Mouse (Mus musculus) heart, embryonic 15.5 days (tissue): ENCODE measurements around the gene Gpr137c. TPM values are rescaled to one million over a fixed set of nuclear protein-coding genes. Genes with fewer than 3 reads are reported as not detected.
A peak's percentile ranks its signal among the peaks of the same experiment; 100 is the strongest.

ENCODE experiments used
- ATAC-seq: fragments of 200-750 bp; cut with Nextera tagmentation; replicated peaks from 2 replicates; pipeline ENCODE4 v1.8.0; 2017; ENCODE audit warnings: low read depth, moderate TSS enrichment; ENCODE audit not compliant: insufficient number of reproducible peaks, insufficient read depth, low FRiP score
- H3K27ac ChIP-seq: fragments of 300-500 bp; sonication (generic); 2 replicates; pipeline ENCODE4 v1.5.1; 2015; ENCODE audit warnings: mild to moderate bottlenecking, inconsistent platforms
- H3K27me3 ChIP-seq: fragments of 300-500 bp; sonication (generic); 2 replicates; pipeline ENCODE4 v1.6.1; 2015; ENCODE audit warnings: inconsistent platforms
- H3K36me3 ChIP-seq: fragments of 300-500 bp; sonication (generic); 2 replicates; pipeline ENCODE4 v1.6.1; 2015; ENCODE audit warnings: mild to moderate bottlenecking, inconsistent platforms
- H3K4me1 ChIP-seq: fragments of 300-500 bp; sonication (generic); replicated peaks from 2 replicates; pipeline ENCODE4 v1.6.1; 2015; ENCODE audit warnings: inconsistent platforms
- H3K4me2 ChIP-seq: fragments of 300-500 bp; sonication (generic); 2 replicates; pipeline ENCODE4 v1.6.1; 2015; ENCODE audit warnings: inconsistent platforms, mild to moderate bottlenecking, moderate library complexity
- H3K4me3 ChIP-seq: fragments of 300-500 bp; sonication (generic); 2 replicates; pipeline ENCODE4 v1.5.1; 2015; ENCODE audit warnings: mild to moderate bottlenecking, inconsistent platforms
- H3K9ac ChIP-seq: fragments of 300-500 bp; sonication (generic); 2 replicates; pipeline ENCODE4 v1.6.1; 2015; ENCODE audit warnings: mild to moderate bottlenecking, inconsistent platforms
- H3K9me3 ChIP-seq: fragments of 300-500 bp; sonication (generic); replicated peaks from 2 replicates; pipeline ENCODE4 v1.6.1; 2016; ENCODE audit warnings: inconsistent platforms
- WGBS: fragments of 180-500 bp; shearing (Covaris S2); methylation state at CpG from one replicate; pipeline ENCODE4 v1.1.7; 2015; ENCODE audit warnings: mixed read lengths; 5-methylcytosine and 5-hydroxymethylcytosine counted together
- polyA plus RNA-seq: library from polyadenylated mRNA; unstranded; fragments of >200 nt; fragmentation: Nextera tagmentation; extraction: Ambion mirVana; gene quantifications from 2 replicates; pipeline ENCODE4 v1.2.1, GENCODE M21; 2015

Gpr137c gene
- polyA plus RNA-seq, 1 experiment from 2014 or later, result 3.1 TPM

DNA sequence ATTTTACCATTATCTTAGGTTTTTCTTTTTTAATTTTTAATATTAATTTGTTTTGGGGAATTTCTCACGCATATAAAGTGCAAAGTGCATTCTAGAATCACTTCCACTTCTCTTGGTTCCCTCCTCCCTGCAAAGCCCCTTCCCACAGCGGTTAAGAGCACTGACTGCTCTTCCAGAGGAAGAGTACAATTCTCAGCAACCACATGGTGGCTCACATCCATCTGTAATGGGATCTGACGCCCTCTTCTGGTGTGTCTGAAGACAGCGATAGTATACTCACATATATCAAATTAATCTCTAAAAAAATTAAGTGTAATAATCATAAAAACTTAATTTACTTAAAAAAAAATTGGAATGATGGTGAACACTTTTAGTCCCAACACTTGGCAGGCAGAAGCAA, 84.9 kb downstream of the Gpr137c start:
- 71% methylated on average over 4 of the region's 4 CpGs for WGBS
- Histone ChIP-seq H3K36me3 (peaks cover 29% of the 10 kb centered on the region), H3K4me2 (no peak overlapping the region), H3K4me3 (no peak overlapping the region), H3K9me3 (no peaks in the 10 kb centered on the region), H3K27me3 (no peaks in the 10 kb centered on the region), H3K27ac (no peak overlapping the region), H3K9ac (no peak overlapping the region), H3K4me1 (peaks cover 3% of the 10 kb centered on the region; the same call in 1 of the 2 replicates)
- ATAC-seq, result no peak

DNA sequence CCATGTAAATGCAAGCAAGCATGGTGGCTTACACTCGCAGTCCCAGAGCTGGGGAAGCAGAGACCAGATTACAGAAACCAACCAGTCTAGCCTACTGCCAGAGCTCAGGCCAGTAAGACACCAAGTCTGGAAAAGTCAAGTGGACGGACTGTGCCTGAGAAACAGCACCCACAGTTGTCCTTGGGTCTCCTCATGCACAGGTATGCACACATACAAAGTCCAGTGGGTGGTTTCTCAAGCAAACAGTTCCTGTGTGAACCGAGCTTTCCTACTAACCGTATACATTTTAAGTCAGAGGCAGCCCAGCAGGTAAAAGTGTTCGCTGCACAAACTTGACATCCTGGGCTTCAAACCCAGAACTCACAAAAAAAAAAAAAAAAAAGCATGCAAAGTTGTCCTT, 86.3 kb downstream of the Gpr137c start:
- Histone ChIP-seq H3K4me3 (no peak overlapping the region), H3K36me3 (peaks cover 15% of the 10 kb centered on the region), H3K9me3 (no peaks in the 10 kb centered on the region), H3K4me2 (no peak overlapping the region), H3K27me3 (no peaks in the 10 kb centered on the region), H3K4me1 (peaks cover 13% of the 10 kb centered on the region), H3K27ac (no peak overlapping the region), H3K9ac (no peak overlapping the region)
- 92% methylated on average over 5 of the region's 5 CpGs for WGBS
- no peak for ATAC-seq

DNA sequence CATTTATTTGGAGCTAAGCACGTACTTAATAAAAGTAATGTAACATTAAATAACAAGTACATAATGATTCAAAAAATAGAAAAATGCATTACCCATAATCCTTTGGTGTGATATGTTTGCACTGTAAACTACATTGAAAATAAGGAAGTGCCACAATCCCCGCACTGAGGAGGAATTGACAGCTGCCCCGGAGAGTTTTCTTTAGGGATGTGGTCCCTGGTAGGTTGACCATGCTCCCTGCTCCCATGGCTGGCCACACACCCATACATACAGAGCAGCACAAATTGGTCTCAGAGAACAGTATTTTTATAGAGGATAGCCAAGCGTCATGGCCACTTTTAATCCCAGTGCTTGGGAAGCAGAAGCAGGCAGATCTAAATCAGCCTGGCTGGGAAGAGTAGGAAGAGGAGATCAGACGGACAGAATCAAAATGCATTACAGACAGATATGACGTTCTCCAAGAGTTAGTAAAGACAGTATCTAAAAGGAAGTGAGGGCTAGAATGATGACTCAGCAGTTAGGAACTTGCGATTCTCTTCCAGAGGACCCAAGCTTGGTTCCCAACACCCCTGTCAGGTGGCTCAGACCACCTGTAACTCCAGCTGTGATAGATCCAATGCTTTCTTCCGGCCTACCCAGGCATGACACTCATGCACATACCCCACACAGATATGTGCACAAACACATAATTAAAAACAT, 88.3 kb downstream of the Gpr137c start:
- Histone ChIP-seq H3K9me3 (no peaks in the 10 kb centered on the region), H3K36me3 (peaks cover 7% of the 10 kb centered on the region), H3K27ac (no peak overlapping the region), H3K4me3 (no peak overlapping the region), H3K9ac (no peak overlapping the region), H3K27me3 (no peaks in the 10 kb centered on the region), H3K4me1 (peaks cover 13% of the 10 kb centered on the region), H3K4me2 (no peak overlapping the region)
- ATAC-seq, result no peak
- WGBS, result 82% methylated on average over 8 of the region's 8 CpGs

DNA sequence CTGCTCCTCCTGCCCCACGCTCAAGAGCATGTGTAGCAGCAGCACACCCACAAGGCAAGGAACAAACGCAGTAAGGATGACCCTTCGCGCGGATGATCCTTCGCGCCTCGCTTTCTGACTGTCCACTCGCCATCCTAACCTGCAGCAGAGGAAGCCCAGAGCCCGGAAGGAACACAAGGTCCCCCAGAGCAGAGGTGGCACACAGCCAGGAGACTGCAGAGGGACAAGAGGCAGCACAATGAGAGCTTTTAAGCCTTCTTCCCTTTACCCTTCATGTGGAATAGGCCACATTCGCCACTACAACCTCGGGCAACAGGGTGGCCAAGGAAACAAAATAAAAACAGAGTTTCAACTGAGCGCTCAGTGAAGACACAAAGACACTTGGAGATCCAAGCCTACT, 90.1 kb downstream of the Gpr137c start:
- Histone ChIP-seq H3K36me3 (no peaks in the 10 kb centered on the region), H3K4me1 (peaks cover 20% of the 10 kb centered on the region), H3K4me2 (no peak overlapping the region), H3K4me3 (no peak overlapping the region), H3K27ac (no peak overlapping the region), H3K27me3 (no peaks in the 10 kb centered on the region), H3K9ac (no peak overlapping the region), H3K9me3 (no peaks in the 10 kb centered on the region)
- WGBS, result 77% methylated on average over 13 of the region's 13 CpGs
- ATAC-seq, result no peak

DNA sequence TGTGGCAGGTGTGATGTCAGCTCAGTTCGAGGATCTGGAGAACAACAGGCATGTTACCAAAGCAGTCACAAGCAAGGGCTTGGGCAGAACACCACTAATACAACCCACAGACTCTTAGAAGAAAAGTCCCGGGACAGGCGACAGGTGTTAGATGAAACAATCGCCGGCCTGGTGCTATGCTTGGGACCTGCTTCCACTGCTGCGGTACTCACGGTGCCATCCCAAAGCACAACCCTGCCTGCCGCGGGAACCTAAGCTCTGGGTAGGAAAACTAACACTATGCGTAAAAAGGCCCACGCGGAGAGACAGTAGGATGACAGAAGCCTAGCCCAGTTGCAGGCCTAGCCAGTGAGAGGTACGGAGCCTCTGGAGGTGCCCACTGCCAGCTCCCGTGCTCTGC, 90.6 kb downstream of the Gpr137c start:
- H3K9me3 ChIP-seq, result no peaks in the 10 kb centered on the region
- no peak overlapping the region for H3K27ac ChIP-seq
- no peak for ATAC-seq
- H3K4me2 ChIP-seq, result no peak overlapping the region
- no peak overlapping the region for H3K9ac ChIP-seq
- no peaks in the 10 kb centered on the region for H3K27me3 ChIP-seq
- 88% methylated on average over 14 of the region's 14 CpGs for WGBS
- H3K4me3 ChIP-seq, result no peak overlapping the region
- H3K4me1 ChIP-seq, result peaks cover 21% of the 10 kb centered on the region
- no peaks in the 10 kb centered on the region for H3K36me3 ChIP-seq

DNA sequence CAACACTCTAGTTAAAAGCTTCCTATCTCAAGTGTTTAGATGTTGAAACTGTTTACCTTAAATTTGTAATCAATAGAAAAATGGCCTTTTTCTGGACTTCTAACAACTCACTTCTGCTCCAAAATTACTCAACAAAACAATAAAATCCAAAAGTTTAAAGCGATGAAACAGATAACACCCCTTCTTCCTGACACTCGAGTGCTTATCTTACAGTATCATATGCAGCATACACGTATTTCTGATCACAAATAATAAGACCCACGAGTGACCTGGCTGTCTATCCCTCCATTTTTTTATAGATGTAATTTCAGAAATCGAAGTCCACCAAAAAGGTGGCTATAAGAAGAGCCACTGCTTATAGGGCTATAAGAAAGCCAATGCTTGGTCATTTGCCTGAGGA, 97.4 kb downstream of the Gpr137c start:
- no peaks in the 10 kb centered on the region for H3K36me3 ChIP-seq
- peak overlapping the region; percentile 88 for H3K9ac ChIP-seq
- 47% methylated on average over 5 of the region's 5 CpGs for WGBS
- no peak overlapping the region for H3K27ac ChIP-seq
- H3K9me3 ChIP-seq, result no peaks in the 10 kb centered on the region
- H3K4me1 ChIP-seq, result peaks cover 34% of the 10 kb centered on the region
- H3K4me3 ChIP-seq, result peak overlapping the region; percentile 81
- peak overlapping the region; percentile 71 for H3K4me2 ChIP-seq
- ATAC-seq, result no peak
- no peaks in the 10 kb centered on the region for H3K27me3 ChIP-seq

DNA sequence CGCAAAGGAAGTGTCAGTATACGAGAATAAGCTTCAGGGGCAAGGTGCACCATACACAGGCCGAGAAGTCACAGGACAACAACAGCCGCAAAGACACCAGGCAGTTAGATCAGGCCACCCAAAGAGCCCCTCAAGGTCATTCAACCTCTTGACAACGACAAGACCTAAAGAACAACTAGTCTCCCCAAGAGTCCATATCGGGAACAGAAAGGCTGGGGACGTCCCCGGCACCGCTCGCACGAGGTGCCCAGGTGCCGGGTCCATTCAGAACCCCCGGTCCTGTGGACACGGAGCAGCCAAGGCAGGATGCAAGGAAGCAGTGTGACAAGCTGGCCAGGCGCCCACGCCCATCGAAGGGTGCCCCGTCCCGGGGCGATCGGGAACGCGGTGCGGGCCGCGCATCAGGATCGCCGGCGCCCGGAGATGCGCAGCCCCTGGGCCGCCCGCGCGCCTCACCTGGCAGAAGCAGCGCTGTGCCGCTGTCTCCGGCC, 98.4 kb downstream of the Gpr137c start:
- peak overlapping the region; percentile 97 for H3K27ac ChIP-seq
- peak; percentile 18 for ATAC-seq
- H3K9me3 ChIP-seq, result no peaks in the 10 kb centered on the region
- H3K4me3 ChIP-seq, result peak overlapping the region; percentile 81
- H3K36me3 ChIP-seq, result no peaks in the 10 kb centered on the region
- H3K27me3 ChIP-seq, result no peaks in the 10 kb centered on the region
- H3K4me2 ChIP-seq, result peak overlapping the region; percentile 71
- under 1% methylated on average over 34 of the region's 38 CpGs for WGBS
- H3K4me1 ChIP-seq, result peaks cover 34% of the 10 kb centered on the region
- peak overlapping the region; percentile 88 for H3K9ac ChIP-seq

DNA sequence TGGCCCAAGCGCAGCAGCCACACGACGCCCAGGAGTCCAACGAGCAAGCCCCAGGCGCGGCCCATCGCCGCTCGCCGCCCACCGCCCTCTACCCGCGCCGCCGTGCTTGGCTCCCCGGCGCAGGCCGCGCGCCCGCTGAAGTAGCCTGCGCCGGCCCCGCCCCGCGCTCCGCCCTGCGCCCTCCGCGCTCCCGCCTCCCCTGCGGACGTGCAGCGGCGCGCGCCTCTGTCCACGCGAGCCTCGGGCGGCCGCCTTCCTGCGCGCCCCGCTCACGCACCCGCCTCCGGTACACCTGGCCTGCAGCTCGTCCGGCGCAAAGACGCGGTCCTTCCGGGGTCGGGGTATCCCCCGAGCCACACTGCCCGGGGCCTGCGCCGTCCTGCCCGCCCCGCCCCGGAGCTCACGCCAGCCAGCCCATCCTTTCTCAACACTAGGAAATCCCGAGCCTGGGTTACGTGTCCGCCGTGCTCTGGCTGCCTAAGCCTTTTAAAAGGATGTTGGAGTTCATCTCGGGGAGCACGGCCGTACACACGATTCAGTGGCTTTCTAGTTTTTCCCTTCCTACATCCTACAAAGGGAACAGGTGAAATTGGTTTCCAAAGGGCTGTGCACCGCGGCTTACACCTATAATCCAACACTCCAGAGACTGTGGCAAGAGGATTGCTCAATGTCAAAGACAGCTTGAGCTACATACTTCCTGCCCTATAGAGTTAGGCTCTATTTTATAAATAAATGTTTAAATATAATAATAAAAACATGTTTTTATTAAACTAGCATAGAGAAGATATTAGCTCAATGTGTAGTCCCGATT, 99.1 kb downstream of the Gpr137c start, which contains the start of gene Ero1l:
Gene Ero1l (minus strand): TSS at position 346 of the 811 bp plus-strand sequence.
- peak within 1 kb of the TSS; percentile 88 for H3K9ac ChIP-seq
- H3K9me3 ChIP-seq, result no peaks in the 10 kb centered on the region
- H3K27ac ChIP-seq, result peak within 1 kb of the TSS; percentile 97
- H3K4me2 ChIP-seq, result peak within 1 kb of the TSS; percentile 71
- no peaks in the 10 kb centered on the region for H3K36me3 ChIP-seq
- H3K27me3 ChIP-seq, result no peaks in the 10 kb centered on the region
- peak within 1 kb of the TSS; percentile 81 for H3K4me3 ChIP-seq
- peak; percentile 93 for ATAC-seq
- H3K4me1 ChIP-seq, result peaks cover 32% of the 10 kb centered on the region
- WGBS, result 1% methylated on average over 68 of the region's 74 CpGs

DNA sequence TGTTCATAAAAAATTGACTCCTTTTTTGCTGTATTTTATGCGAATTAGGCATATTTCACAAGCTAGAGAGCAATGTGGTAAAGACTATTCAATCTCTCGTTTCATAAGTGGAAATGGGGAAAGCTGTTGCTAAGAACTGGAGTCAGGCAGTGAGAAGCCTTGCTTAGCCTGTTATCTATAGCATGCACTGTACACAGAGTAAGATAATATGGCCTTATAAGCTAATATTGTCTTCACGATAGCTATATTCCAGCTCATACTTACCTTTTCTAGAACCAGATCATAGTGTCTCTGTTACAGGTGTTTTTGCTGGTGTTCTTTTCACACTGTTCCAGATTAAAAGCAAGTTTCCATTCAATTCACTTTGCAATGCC, 99.7 kb downstream of the Gpr137c start:
- H3K27ac ChIP-seq, result peak overlapping the region; percentile 97
- H3K36me3 ChIP-seq, result no peaks in the 10 kb centered on the region
- peaks cover 28% of the 10 kb centered on the region for H3K4me1 ChIP-seq
- H3K4me3 ChIP-seq, result no peak overlapping the region
- peak overlapping the region; percentile 71; the same call in 1 of the 2 replicates for H3K4me2 ChIP-seq
- no peaks in the 10 kb centered on the region for H3K27me3 ChIP-seq
- no peaks in the 10 kb centered on the region for H3K9me3 ChIP-seq
- no peak for ATAC-seq
- no peak overlapping the region for H3K9ac ChIP-seq
- WGBS, result 56% methylated on average over 3 of the region's 3 CpGs

DNA sequence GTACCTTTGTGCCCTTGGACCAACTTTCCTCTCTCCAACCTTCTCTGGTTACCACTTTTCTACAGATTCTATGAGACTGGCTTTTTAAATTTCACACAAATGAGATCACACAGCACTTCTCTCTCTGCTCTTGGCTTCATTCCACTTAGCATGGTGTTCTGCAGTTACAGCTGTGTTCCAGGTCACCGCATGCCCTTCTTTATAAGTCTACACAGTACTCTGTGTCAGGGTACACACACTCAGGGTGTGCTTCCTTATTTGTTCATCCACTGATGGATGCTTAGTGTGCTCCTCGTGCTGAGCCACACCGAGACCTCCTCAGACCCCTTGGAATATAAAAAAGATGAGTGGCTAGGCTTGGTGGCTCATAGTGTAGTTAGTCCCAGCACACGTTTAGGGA, 100.6 kb downstream of the Gpr137c start:
- Histone ChIP-seq H3K4me2 (no peak overlapping the region), H3K9ac (no peak overlapping the region), H3K4me1 (peaks cover 26% of the 10 kb centered on the region), H3K4me3 (no peak overlapping the region), H3K27me3 (no peaks in the 10 kb centered on the region), H3K9me3 (no peaks in the 10 kb centered on the region), H3K27ac (no peak overlapping the region), H3K36me3 (no peaks in the 10 kb centered on the region)
- ATAC-seq, result no peak
- WGBS, result 80% methylated on average over 4 of the region's 4 CpGs

DNA sequence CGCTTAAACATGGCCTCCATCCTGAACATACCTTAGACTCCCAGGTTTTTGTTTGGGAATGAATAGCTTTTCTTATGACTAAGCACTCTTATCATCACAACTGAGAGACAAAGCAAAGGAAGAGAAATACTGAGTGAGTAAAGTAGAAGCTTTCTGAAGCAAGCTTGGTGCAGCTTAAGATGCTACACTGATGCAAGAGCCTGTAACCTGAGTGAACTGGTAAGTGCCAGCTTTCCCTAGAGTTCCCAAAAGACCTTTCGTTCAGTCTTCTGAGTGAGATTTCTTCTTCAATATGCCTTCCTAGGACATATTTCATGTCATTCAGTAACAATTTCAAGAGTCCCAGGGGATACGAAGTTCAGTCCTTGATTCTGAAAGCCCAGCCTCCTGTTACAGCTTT, 101.5 kb downstream of the Gpr137c start:
- no peak overlapping the region for H3K27ac ChIP-seq
- WGBS, result 74% methylated on average over 3 of the region's 3 CpGs
- no peak overlapping the region for H3K4me3 ChIP-seq
- no peak overlapping the region for H3K4me2 ChIP-seq
- no peak overlapping the region for H3K9ac ChIP-seq
- no peaks in the 10 kb centered on the region for H3K27me3 ChIP-seq
- peaks cover 17% of the 10 kb centered on the region for H3K4me1 ChIP-seq
- ATAC-seq, result no peak
- no peaks in the 10 kb centered on the region for H3K36me3 ChIP-seq
- H3K9me3 ChIP-seq, result no peaks in the 10 kb centered on the region
